Mouse (Mus musculus) adipocyte (in vitro differentiated cells): ENCODE measurements at regions not wholly inside any gene's neighbourhood (a gene's known extent, or its start where the extent isn't known, plus 50 kb on each side); places are given as distances from the start of the nearest gene placed in this dataset.

Experiments
- DNase-seq: peaks from one replicate; pipeline ENCODE4 v3.0.0-alpha.2; 2016; ENCODE audit warnings: low spot score

- no peak for DNase-seq
Observed at GRCm38 (mm10) chr11:8227772-8228425, 436.4 kb downstream of the Tns3 start.

GRCm38 (mm10) chr11:8224366-8224765 is 440.0 kb downstream of the Tns3 start:
- DNase-seq, result no peak

GRCm38 (mm10) chr11:8220618-8221017 is 443.7 kb downstream of the Tns3 start:
- peak; percentile 76 for DNase-seq

GRCm38 (mm10) chr11:8219911-8220310 is 444.4 kb downstream of the Tns3 start:
- DNase-seq, result no peak

- peak; percentile 73 for DNase-seq
Observed at GRCm38 (mm10) chr11:8215634-8216033, 448.7 kb downstream of the Tns3 start.

GRCm38 (mm10) chr11:8214305-8214903 is 449.9 kb downstream of the Tns3 start:
- DNase-seq, result peak; percentile 83

- DNase-seq, result no peak
Observed at GRCm38 (mm10) chr11:8213130-8213529, 451.2 kb downstream of the Tns3 start.

- no peak for DNase-seq
Observed at GRCm38 (mm10) chr11:8212714-8213113, 451.6 kb downstream of the Tns3 start.

GRCm38 (mm10) chr11:8209041-8209440 is 455.3 kb downstream of the Tns3 start:
- DNase-seq, result peak; percentile 69

- DNase-seq, result no peak
Observed at GRCm38 (mm10) chr11:8199293-8199692, 465.0 kb downstream of the Tns3 start.
